Mouse (Mus musculus) brain, embryonic 14.5 days (tissue): ENCODE measurements around the gene Ap1s2.

Experiments used
- CTCF ChIP-seq: fragments of 200-500 bp; IDR thresholded peaks from 2 replicates; pipeline ENCODE4 v1.5.1; 2012; ENCODE audit warnings: inconsistent platforms, mild to moderate bottlenecking, moderate library complexity, borderline replicate concordance; ENCODE audit not compliant: insufficient read depth, insufficient read length; ENCODE audit errors: extremely low read depth
- POLR2A ChIP-seq: fragments of 200-500 bp; IDR thresholded peaks from 2 replicates; pipeline ENCODE4 v1.6.1; 2012; ENCODE audit warnings: mild to moderate bottlenecking, inconsistent platforms, borderline replicate concordance; ENCODE audit not compliant: poor library complexity, insufficient read depth, insufficient read length, severe bottlenecking; ENCODE audit errors: extremely low read depth

GRCm38 (mm10) chrX:163934731-163935130, 25.9 kb downstream of the Ap1s2 start:
- TF ChIP-seq CTCF (no peak), POLR2A (no peak)
